Mouse (Mus musculus): ENCODE measurements at regions not wholly inside any gene's neighbourhood (a gene's known extent, or its start where the extent isn't known, plus 50 kb on each side); places are given as distances from the start of the nearest gene placed in this dataset.

GRCm38 (mm10) chr8:5918136-5918535 is 813.0 kb upstream of the Slc10a2 start:
- Histone ChIP-seq H3K27me3 (ENCODE audit: control insufficient read depth in 1 of 2, insufficient read depth in 2 of 2, low read length in 2 of 2) (no peaks in the 10 kb centered on the region), H3K36me3 (ENCODE audit: control insufficient read depth in 1 of 2, insufficient read depth in 2 of 2, low read length in 2 of 2) (no peaks in the 10 kb centered on the region), H3K4me3 (ENCODE audit: control insufficient read depth in 1 of 2, insufficient read depth in 1 of 2, low read depth in 2 of 2, low read length in 2 of 2) (no peak overlapping the region), H3K9ac (ENCODE audit: control insufficient read depth, low read depth, low read length, poor library complexity, severe bottlenecking) (no peak overlapping the region), H3K4me1 (ENCODE audit: control insufficient read depth in 1 of 2, insufficient read depth in 2 of 2, low read length in 2 of 2) (no peaks in the 10 kb centered on the region), H3K79me2 (ENCODE audit: control insufficient read depth, insufficient read depth, low read length, poor library complexity) (no peaks in the 10 kb centered on the region), H3K27ac (ENCODE audit: control insufficient read depth, low read depth, low read length) (no peak overlapping the region), H3K9me3 (replicated peaks; ENCODE audit: insufficient read depth, low read length) (no peaks in the 10 kb centered on the region)
- DNase-seq (ENCODE audit: low read depth, low spot score): no peak
- TF ChIP-seq E2F4 (IDR thresholded peaks at IDR 0.05; ENCODE audit: borderline replicate concordance, low read depth, low read length) (no peak), BHLHE40 (IDR thresholded peaks at IDR 0.05; ENCODE audit: borderline replicate concordance, low read depth, low read length) (no peak), CTCF (IDR thresholded peaks at IDR 0.05 in 2 of 3, conservative IDR thresholded peaks at IDR 0.05 in 1 of 3; ENCODE audit: control insufficient read depth in 1 of 3, insufficient read depth in 1 of 3, low read depth in 2 of 3, low read length in 3 of 3, poor library complexity in 1 of 3, severe bottlenecking in 1 of 3) (no peak), MYB (IDR thresholded peaks at IDR 0.05; ENCODE audit: low read depth, low read length) (no peak), NRF1 (IDR thresholded peaks at IDR 0.05; ENCODE audit: insufficient read depth, low read depth, low read length, poor library complexity, severe bottlenecking) (no peak), MEF2A (IDR thresholded peaks at IDR 0.05; ENCODE audit: extremely low read depth, insufficient replicate concordance, low read depth, low read length, poor library complexity, severe bottlenecking) (no peak), EP300 (IDR thresholded peaks at IDR 0.05; ENCODE audit: low read depth in 1 of 2, low read length in 2 of 2) (no peak), MAX (IDR thresholded peaks at IDR 0.05; ENCODE audit: low read length) (no peak), GATA1 (IDR thresholded peaks at IDR 0.05; ENCODE audit: low read depth, low read length) (no peak), POLR2A (IDR thresholded peaks at IDR 0.05; ENCODE audit: control insufficient read depth in 1 of 2, insufficient read depth in 1 of 2, low read depth in 1 of 2, low read length in 2 of 2, poor library complexity in 1 of 2) (no peak), RCOR1 (IDR thresholded peaks at IDR 0.05; ENCODE audit: low read depth, low read length) (no peak), SIN3A (IDR thresholded peaks at IDR 0.05; ENCODE audit: low read length) (no peak)
